In genomic region chr15:103108066-103108676, GRCm38 (mm10) we compare ENCODE assay signal across 17 mouse cellular contexts. TPM values are rescaled to one million over a fixed set of nuclear protein-coding genes. Genes with fewer than 3 reads are reported as not detected.
A peak's percentile ranks its signal among the peaks of the same experiment; 100 is the strongest.
DNase-seq lines count a peak whose midpoint lies in the region; ATAC-seq lines count a peak whose summit lies in the region.
"Had no signal": no experiment of that assay in that cellular context is flagged by ENCODE, and none has a peak within 500 bp of the region (broad histone marks: within the 10 kb centered on the region; RNA-seq: fewer than 3 reads in every experiment).

No protein-coding gene starts in this region.

- 52% methylated on average over 8 of the region's 8 CpGs for WGBS in forebrain, embryonic 14.5 days
- 62% methylated on average over 8 of the region's 8 CpGs for WGBS in forebrain, embryonic 12.5 days
- WGBS in hindbrain, embryonic 11.5 days, result 53% methylated on average over 8 of the region's 8 CpGs
- WGBS in midbrain, embryonic 15.5 days, result 53% methylated on average over 8 of the region's 8 CpGs
- 55% methylated on average over 8 of the region's 8 CpGs for WGBS in stomach, embryonic 16.5 days

- no peaks in the 10 kb centered on the region for H3K4me1 ChIP-seq in forebrain, embryonic 14.5 days (ENCODE audit: control insufficient read depth, insufficient read depth, low read length)
- peaks cover 26% of the 10 kb centered on the region for H3K4me1 ChIP-seq in forebrain, embryonic 12.5 days
- 0 out of 2 replicates have a peak, but pooled peaks cover 8% of the 10 kb centered on the region for H3K4me1 ChIP-seq in hindbrain, embryonic 11.5 days (replicated peaks; ENCODE audit: control insufficient read depth, insufficient read depth, low read length)
- H3K4me1 ChIP-seq in midbrain, embryonic 15.5 days, result peaks cover 16% of the 10 kb centered on the region
- peaks cover 20% of the 10 kb centered on the region; the same call in 1 of the 2 replicates for H3K4me1 ChIP-seq in stomach, embryonic 16.5 days (ENCODE audit: control insufficient read depth, insufficient read depth, low read length)
- H3K4me1 ChIP-seq: heart, embryonic 15.5 days; liver, embryonic 15.5 days had no signal

- no peaks in the 10 kb centered on the region for H3K9me3 ChIP-seq in forebrain, embryonic 14.5 days (replicated peaks; ENCODE audit: control insufficient read depth, low read length)
- no peaks in the 10 kb centered on the region for H3K9me3 ChIP-seq in forebrain, embryonic 12.5 days
- H3K9me3 ChIP-seq in hindbrain, embryonic 11.5 days (ENCODE audit: control insufficient read depth, low read length), result no peaks in the 10 kb centered on the region
- no peaks in the 10 kb centered on the region for H3K9me3 ChIP-seq in midbrain, embryonic 15.5 days
- H3K9me3 ChIP-seq in stomach, embryonic 16.5 days (replicated peaks; ENCODE audit: control insufficient read depth, low read length), result no peaks in the 10 kb centered on the region
- H3K9me3 ChIP-seq: heart, embryonic 15.5 days; limb, embryonic 12.5 days; liver, embryonic 15.5 days had no signal

- DNase-seq in forebrain, embryonic 14.5 days (ENCODE audit: low spot score), result peak; percentile 55
- no peak for DNase-seq in hindbrain, embryonic 11.5 days (ENCODE audit: low spot score)
- DNase-seq in right cerebral cortex, postnatal 4 days, result no peak
- DNase-seq: cerebellum, adult 11 months; embryo, embryonic 11 days; lung, postnatal 14 days; retina, postnatal 1 day; thymus, postnatal 14 days had no signal

- no peak overlapping the region for H3K4me2 ChIP-seq in forebrain, embryonic 14.5 days (ENCODE audit: low read length)
- H3K4me2 ChIP-seq in forebrain, embryonic 12.5 days, result no peak overlapping the region
- H3K4me2 ChIP-seq in hindbrain, embryonic 11.5 days (replicated peaks; ENCODE audit: low read depth, low read length), result peak overlapping the region; percentile 15
- no peak overlapping the region for H3K4me2 ChIP-seq in midbrain, embryonic 15.5 days
- H3K4me2 ChIP-seq in stomach, embryonic 16.5 days (ENCODE audit: low read depth, low read length), result peak overlapping the region; percentile 9
- H3K4me2 ChIP-seq: heart, embryonic 15.5 days; limb, embryonic 12.5 days; liver, embryonic 15.5 days had no signal

- no peak for ATAC-seq in forebrain, embryonic 14.5 days
- ATAC-seq in forebrain, embryonic 12.5 days (ENCODE audit: low FRiP score), result no peak
- ATAC-seq in hindbrain, embryonic 11.5 days (ENCODE audit: low FRiP score), result peak; percentile 17; the same call in 1 of the 2 replicates
- ATAC-seq in midbrain, embryonic 15.5 days (replicated peaks), result peak; percentile 51; the same call in 1 of the 2 replicates
- no peak; the same call in 1 of the 2 replicates for ATAC-seq in stomach, embryonic 16.5 days (ENCODE audit: insufficient read depth, low FRiP score)
- ATAC-seq in erythroid progenitor cell, adult 5-6 weeks (replicated peaks; ENCODE audit: low FRiP score, poor library complexity, severe bottlenecking), result no peak
- ATAC-seq: Patski had no signal

- H3K36me3 ChIP-seq in forebrain, embryonic 14.5 days (ENCODE audit: control insufficient read depth, insufficient read depth, low read length), result no peaks in the 10 kb centered on the region
- H3K36me3 ChIP-seq in forebrain, embryonic 12.5 days (replicated peaks), result no peaks in the 10 kb centered on the region
- no peaks in the 10 kb centered on the region for H3K36me3 ChIP-seq in hindbrain, embryonic 11.5 days (ENCODE audit: control insufficient read depth, insufficient read depth, low read length)
- H3K36me3 ChIP-seq in midbrain, embryonic 15.5 days (replicated peaks), result no peaks in the 10 kb centered on the region
- no peaks in the 10 kb centered on the region for H3K36me3 ChIP-seq in stomach, embryonic 16.5 days (ENCODE audit: control insufficient read depth, insufficient read depth, low read length)
- H3K36me3 ChIP-seq: heart, embryonic 15.5 days; limb, embryonic 12.5 days; liver, embryonic 15.5 days had no signal

- no peak overlapping the region for H3K4me3 ChIP-seq in forebrain, embryonic 14.5 days (ENCODE audit: low read depth, low read length)
- no peak overlapping the region for H3K4me3 ChIP-seq in forebrain, embryonic 12.5 days (replicated peaks)
- no peak overlapping the region for H3K4me3 ChIP-seq in hindbrain, embryonic 11.5 days (ENCODE audit: low read depth, low read length)
- no peak overlapping the region for H3K4me3 ChIP-seq in midbrain, embryonic 15.5 days
- H3K4me3 ChIP-seq in stomach, embryonic 16.5 days (replicated peaks; ENCODE audit: low read length), result no peak overlapping the region
- H3K4me3 ChIP-seq: erythroblast, embryonic 14.5 days; heart, embryonic 15.5 days; limb, embryonic 12.5 days; liver, embryonic 15.5 days had no signal

- H3K27me3 ChIP-seq in forebrain, embryonic 14.5 days (replicated peaks; ENCODE audit: control insufficient read depth, insufficient read depth, low read length), result peaks cover 15% of the 10 kb centered on the region
- H3K27me3 ChIP-seq in forebrain, embryonic 12.5 days, result peaks cover 68% of the 10 kb centered on the region
- H3K27me3 ChIP-seq in hindbrain, embryonic 11.5 days (ENCODE audit: control insufficient read depth, insufficient read depth, low read length), result peaks cover 8% of the 10 kb centered on the region
- H3K27me3 ChIP-seq in midbrain, embryonic 15.5 days (replicated peaks), result peaks cover 19% of the 10 kb centered on the region
- H3K27me3 ChIP-seq in stomach, embryonic 16.5 days (ENCODE audit: control insufficient read depth, insufficient read depth, low read length), result no peaks in the 10 kb centered on the region; the same call in none of the 2 replicates
- H3K27me3 ChIP-seq: Patski had no signal

- H3K27ac ChIP-seq in forebrain, embryonic 14.5 days (ENCODE audit: low read depth, low read length), result no peak overlapping the region
- no peak overlapping the region for H3K27ac ChIP-seq in forebrain, embryonic 12.5 days
- peak overlapping the region; percentile 79 for H3K27ac ChIP-seq in hindbrain, embryonic 11.5 days (ENCODE audit: low read depth, low read length)
- 0 out of 2 replicates have a peak overlapping the region, but pooled peaks have one; percentile 17 for H3K27ac ChIP-seq in midbrain, embryonic 15.5 days
- peak overlapping the region; percentile 80 for H3K27ac ChIP-seq in stomach, embryonic 16.5 days (ENCODE audit: low read length)
- H3K27ac ChIP-seq: heart, embryonic 15.5 days; limb, embryonic 12.5 days; liver, embryonic 15.5 days had no signal

- no peak overlapping the region for H3K9ac ChIP-seq in forebrain, embryonic 14.5 days (ENCODE audit: low read length)
- no peak overlapping the region for H3K9ac ChIP-seq in forebrain, embryonic 12.5 days
- H3K9ac ChIP-seq in hindbrain, embryonic 11.5 days (ENCODE audit: low read depth, low read length), result peak overlapping the region; percentile 32; the same call in 1 of the 2 replicates
- no peak overlapping the region for H3K9ac ChIP-seq in midbrain, embryonic 15.5 days
- peak overlapping the region; percentile 57 for H3K9ac ChIP-seq in stomach, embryonic 16.5 days (ENCODE audit: low read length)
- H3K9ac ChIP-seq: heart, embryonic 15.5 days; limb, embryonic 12.5 days; liver, embryonic 15.5 days had no signal

RNA-seq across cellular contexts. Expression of gene Smug1, which starts 58.7 kb away (rescaled TPM):
- polyA plus RNA-seq in forebrain, embryonic 14.5 days (2014; fragmentation: Nextera tagmentation; extraction: Ambion mirVana), result 25.3 and 26.5 TPM in 2 replicates
- polyA plus RNA-seq in forebrain, embryonic 12.5 days (2016; fragmentation: Nextera tagmentation; extraction: Ambion mirVana), result 24.6 and 27.4 TPM in 2 replicates
- 23.9 and 35.8 TPM in 2 replicates for polyA plus RNA-seq in hindbrain, embryonic 11.5 days (2014; fragmentation: Nextera tagmentation; extraction: Ambion mirVana)
- 23.4 and 24.2 TPM in 2 replicates for polyA plus RNA-seq in midbrain, embryonic 15.5 days (2015; fragmentation: Nextera tagmentation; extraction: Ambion mirVana)
- polyA plus RNA-seq in stomach, embryonic 16.5 days (2015; fragmentation: Nextera tagmentation; extraction: Ambion mirVana), result 20.1 and 21.1 TPM in 2 replicates
- 3.6 TPM in 1 of 2 replicates, not detected in the other for total RNA-seq in erythroid progenitor cell, adult 5-6 weeks (2015; ENCODE audit: low replicate concordance)
- 0.26 and 0.91 TPM in 2 replicates for total RNA-seq in erythroid progenitor cell, adult 5-6 weeks (2017; ENCODE audit: low replicate concordance)

Comparison
In these comparisons a context has a peak if more than half of its experiments do, and no peak if none do; other contexts are left out.
1. ATAC-seq: peak in hindbrain, embryonic 11.5 days (single experiment) and midbrain, embryonic 15.5 days (single experiment); none in forebrain, embryonic 14.5 days (single experiment), forebrain, embryonic 12.5 days (single experiment), stomach, embryonic 16.5 days (single experiment) and erythroid progenitor cell, adult 5-6 weeks (single experiment).
2. H3K27ac ChIP-seq: peak in hindbrain, embryonic 11.5 days (single experiment), midbrain, embryonic 15.5 days (single experiment) and stomach, embryonic 16.5 days (single experiment); none in forebrain, embryonic 14.5 days (single experiment) and forebrain, embryonic 12.5 days (single experiment).
3. H3K4me2 ChIP-seq: peak in hindbrain, embryonic 11.5 days (single experiment) and stomach, embryonic 16.5 days (single experiment); none in forebrain, embryonic 14.5 days (single experiment), forebrain, embryonic 12.5 days (single experiment) and midbrain, embryonic 15.5 days (single experiment).
4. H3K9ac ChIP-seq: peak in hindbrain, embryonic 11.5 days (single experiment) and stomach, embryonic 16.5 days (single experiment); none in forebrain, embryonic 14.5 days (single experiment), forebrain, embryonic 12.5 days (single experiment) and midbrain, embryonic 15.5 days (single experiment).